Mouse (Mus musculus) C2C12 (cell line): ENCODE measurements around the gene Cacna2d1. TPM values are rescaled to one million over a fixed set of nuclear protein-coding genes. Genes with fewer than 3 reads are reported as not detected.

Source experiments
- H3K27me3 ChIP-seq: one replicate; pipeline ENCODE4 v1.6.1; 2011; ENCODE audit not compliant: control insufficient read depth, insufficient read depth, insufficient read length
- H3K36me3 ChIP-seq: one replicate; pipeline ENCODE4 v1.6.1; 2011; ENCODE audit not compliant: control insufficient read depth, insufficient read depth
- H3K4me3 ChIP-seq: one replicate; pipeline ENCODE4 v1.5.1; 2011; ENCODE audit warnings: mild to moderate bottlenecking, control low read depth; ENCODE audit not compliant: poor library complexity, insufficient read depth, severe bottlenecking
- H3K79me2 ChIP-seq: one replicate; pipeline ENCODE4 v1.6.1; 2011; ENCODE audit not compliant: control insufficient read depth, insufficient read depth
- H3K79me3 ChIP-seq: one replicate; pipeline ENCODE4 v1.6.1; 2011; ENCODE audit warnings: low read depth, control low read depth
- H3ac ChIP-seq: one replicate; pipeline ENCODE3; 2011; ENCODE audit warnings: low read depth; ENCODE audit not compliant: control insufficient read depth, insufficient read length
- CEBPB ChIP-seq: IDR thresholded peaks from one replicate; pipeline ENCODE4 v1.6.1; 2011; ENCODE audit warnings: low read depth, mild to moderate bottlenecking, control low read depth, moderate library complexity
- CTCF ChIP-seq: IDR thresholded peaks from one replicate; pipeline ENCODE4 v1.5.1; 2011; ENCODE audit not compliant: control insufficient read depth, insufficient read depth, insufficient read length
- FOSL1 ChIP-seq: IDR thresholded peaks from one replicate; pipeline ENCODE4 v1.8.0; 2011; ENCODE audit warnings: mild to moderate bottlenecking, low read length; ENCODE audit not compliant: poor library complexity, insufficient read depth, severe bottlenecking
- MAX ChIP-seq: IDR thresholded peaks from one replicate; pipeline ENCODE4 v1.6.1; 2011; ENCODE audit warnings: mild to moderate bottlenecking, control low read depth
- MYOD1 ChIP-seq: IDR thresholded peaks from one replicate; pipeline ENCODE4 v1.6.1; 2011; ENCODE audit warnings: low read depth; ENCODE audit not compliant: control insufficient read depth, insufficient read length
- MYOG ChIP-seq: IDR thresholded peaks from one replicate; pipeline ENCODE4 v1.6.1; 2011; ENCODE audit not compliant: control insufficient read depth, insufficient read length; ENCODE audit errors: extremely low read depth
- USF1 ChIP-seq: IDR thresholded peaks from one replicate; pipeline ENCODE4 v1.6.1; 2011; ENCODE audit warnings: low read depth, mild to moderate bottlenecking, control low read depth, moderate library complexity
- polyA plus RNA-seq: library from polyadenylated mRNA; unstranded; fragments of >200 nt; fragmentation: generic; extraction: Trizol; gene quantifications from one replicate; pipeline ENCODE4 v1.2.1, GENCODE M21; 2012; ENCODE audit warnings: missing spikeins

The Cacna2d1 gene
- polyA plus RNA-seq, 1 experiment, result 20.4 TPM

GRCm38 (mm10) chr5:16065816-16066215 lies 131.3 kb downstream of the Cacna2d1 start:
- no peak for TF ChIP-seq MYOD1
- no peak for TF ChIP-seq MAX
- TF ChIP-seq CEBPB, result no peak
- H3ac ChIP-seq, result no peak overlapping the region
- H3K27me3 ChIP-seq, result no peaks in the 10 kb centered on the region
- no peak overlapping the region for H3K4me3 ChIP-seq
- no peaks in the 10 kb centered on the region for H3K36me3 ChIP-seq
- H3K79me3 ChIP-seq, result peaks cover 6% of the 10 kb centered on the region
- H3K79me2 ChIP-seq, result peaks cover 25% of the 10 kb centered on the region

- Histone ChIP-seq H3K79me2 (no peaks in the 10 kb centered on the region), H3K79me3 (no peaks in the 10 kb centered on the region), H3ac (no peak overlapping the region), H3K4me3 (no peak overlapping the region), H3K27me3 (no peaks in the 10 kb centered on the region), H3K36me3 (no peaks in the 10 kb centered on the region)
- TF ChIP-seq CTCF (no peak), FOSL1 (no peak), MYOD1 (no peak), MYOG (no peak), USF1 (no peak), CEBPB (no peak), MAX (no peak)
These were observed 147.8 kb downstream of the Cacna2d1 start for GRCm38 (mm10) chr5:16082253-16082652.

GRCm38 (mm10) chr5:16086979-16087902 lies 152.8 kb downstream of the Cacna2d1 start:
- TF ChIP-seq MYOG (no peak), CTCF (no peak), FOSL1 (no peak)
- Histone ChIP-seq H3K79me2 (no peaks in the 10 kb centered on the region), H3K27me3 (no peaks in the 10 kb centered on the region), H3K79me3 (no peaks in the 10 kb centered on the region), H3ac (no peak overlapping the region), H3K4me3 (no peak overlapping the region), H3K36me3 (no peaks in the 10 kb centered on the region)

- H3K4me3 ChIP-seq, result no peak overlapping the region
- H3K79me2 ChIP-seq, result no peaks in the 10 kb centered on the region
- no peaks in the 10 kb centered on the region for H3K79me3 ChIP-seq
- TF ChIP-seq CEBPB (no peak), MYOG (no peak)
- H3K36me3 ChIP-seq, result no peaks in the 10 kb centered on the region
- H3ac ChIP-seq, result no peak overlapping the region
- H3K27me3 ChIP-seq, result no peaks in the 10 kb centered on the region
These were observed 153.5 kb downstream of the Cacna2d1 start for GRCm38 (mm10) chr5:16087995-16088394.

DNA sequence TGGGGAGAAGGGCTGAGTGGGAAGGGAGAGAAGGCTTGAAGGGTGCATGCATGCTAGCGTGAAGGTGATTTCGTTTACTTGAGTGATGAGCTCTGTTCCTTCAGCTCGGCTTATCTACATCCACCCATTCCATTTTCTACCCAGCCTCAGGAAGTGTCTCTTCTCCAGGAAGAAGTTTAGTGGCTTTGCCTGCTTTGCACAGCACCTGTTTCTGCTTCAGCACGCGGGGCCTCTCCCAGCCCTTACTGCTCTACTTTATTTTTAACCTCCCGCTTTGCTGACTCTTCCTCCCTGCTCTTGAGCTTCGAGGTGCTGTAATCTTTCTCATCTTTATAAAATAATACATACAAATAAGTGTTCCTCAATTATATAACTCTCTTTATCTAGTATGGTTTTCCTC lies 158.0 kb downstream of the Cacna2d1 start:
- no peaks in the 10 kb centered on the region for H3K36me3 ChIP-seq
- no peaks in the 10 kb centered on the region for H3K79me3 ChIP-seq
- no peaks in the 10 kb centered on the region for H3K79me2 ChIP-seq
- no peaks in the 10 kb centered on the region for H3K27me3 ChIP-seq
- H3ac ChIP-seq, result no peak overlapping the region
- no peak for TF ChIP-seq MYOD1
- no peak for TF ChIP-seq USF1
- TF ChIP-seq FOSL1, result no peak
- TF ChIP-seq CEBPB, result no peak
- TF ChIP-seq CTCF, result no peak
- TF ChIP-seq MAX, result no peak
- TF ChIP-seq MYOG, result no peak
- no peak overlapping the region for H3K4me3 ChIP-seq

GRCm38 (mm10) chr5:16093071-16093693 lies 158.7 kb downstream of the Cacna2d1 start:
- H3K79me3 ChIP-seq, result no peaks in the 10 kb centered on the region
- no peak overlapping the region for H3ac ChIP-seq
- H3K79me2 ChIP-seq, result no peaks in the 10 kb centered on the region
- H3K4me3 ChIP-seq, result no peak overlapping the region
- TF ChIP-seq MAX, result no peak
- TF ChIP-seq USF1, result no peak
- TF ChIP-seq CTCF, result no peak
- no peak for TF ChIP-seq FOSL1
- no peak for TF ChIP-seq CEBPB
- no peak for TF ChIP-seq MYOD1
- TF ChIP-seq MYOG, result no peak
- H3K36me3 ChIP-seq, result no peaks in the 10 kb centered on the region
- no peaks in the 10 kb centered on the region for H3K27me3 ChIP-seq
